Mouse (Mus musculus): Measurements from ENCODE around the gene Trpv2.

GRCm38 (mm10) chr11:62643681-62644363, 69.5 kb downstream of the Trpv2 start:
- TF ChIP-seq CTCF (IDR thresholded peaks at IDR 0.05; ENCODE audit: low read depth) = no peak
- no peak for TF ChIP-seq EP300 (IDR thresholded peaks at IDR 0.05; ENCODE audit: low read depth)

Data from heart, postnatal 0 days (tissue).